Mouse (Mus musculus) hematopoietic multipotent progenitor cell, adult 10-12 weeks (in vitro differentiated cells): ENCODE measurements around the gene Gsdma2. TPM values are rescaled to one million over a fixed set of nuclear protein-coding genes. Genes with fewer than 3 reads are reported as not detected.

Experiments used
- polyA plus RNA-seq: library from polyadenylated mRNA; stranded (reverse); fragments of >175 nt; gene quantifications from 2 replicates; pipeline ENCODE4 v1.2.3, GENCODE M21; 2012; ENCODE audit warnings: low replicate concordance

Gsdma2 gene
- not detected in 2 replicates for polyA plus RNA-seq

DNA sequence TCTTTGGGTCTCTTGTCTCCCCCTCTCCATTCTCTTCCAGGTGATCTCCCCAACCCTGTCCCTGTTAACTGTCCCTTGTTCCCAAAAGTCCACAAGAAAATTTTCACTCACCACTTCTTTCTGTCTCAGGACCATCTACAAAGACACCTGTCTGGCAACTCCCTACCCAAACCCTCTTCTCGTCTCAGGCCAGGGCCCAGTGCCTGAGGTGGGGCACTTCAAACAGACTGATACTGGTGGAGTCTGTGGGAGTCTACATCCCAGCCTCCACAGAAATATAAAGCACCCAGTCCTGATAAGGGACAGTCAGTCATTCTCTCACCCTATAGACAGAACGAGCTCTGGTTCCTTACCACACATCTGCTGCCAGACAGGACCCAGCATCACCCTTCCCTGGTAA, at the start of gene Gsdma2:
Gene Gsdma2 (plus strand): TSS at position 301 of the 400 bp plus-strand sequence.

DNA sequence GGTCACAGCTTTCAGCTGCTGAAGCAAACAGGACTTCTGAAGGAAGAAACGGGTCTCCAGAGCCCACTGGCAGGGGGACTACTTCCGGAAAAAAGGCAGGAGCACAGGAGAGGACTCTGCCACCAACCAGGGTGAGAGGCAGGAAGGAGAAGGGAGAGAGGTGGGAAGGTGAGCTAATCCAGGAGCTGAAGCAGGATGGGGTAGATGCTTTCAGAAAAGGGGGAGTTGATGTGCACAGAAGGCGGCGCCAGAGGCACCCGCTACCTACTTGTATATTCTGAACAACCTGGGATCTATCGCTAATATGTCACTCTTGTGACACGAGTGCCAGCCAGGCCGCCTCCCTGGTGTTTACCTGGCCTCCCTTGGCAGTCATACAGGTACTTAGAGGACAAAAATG, 48.6 kb upstream of the Gsdma2 start, which contains the start of gene Lrrc3c:
Gene Lrrc3c (plus strand): TSS at position 301 of the 400 bp plus-strand sequence.

DNA sequence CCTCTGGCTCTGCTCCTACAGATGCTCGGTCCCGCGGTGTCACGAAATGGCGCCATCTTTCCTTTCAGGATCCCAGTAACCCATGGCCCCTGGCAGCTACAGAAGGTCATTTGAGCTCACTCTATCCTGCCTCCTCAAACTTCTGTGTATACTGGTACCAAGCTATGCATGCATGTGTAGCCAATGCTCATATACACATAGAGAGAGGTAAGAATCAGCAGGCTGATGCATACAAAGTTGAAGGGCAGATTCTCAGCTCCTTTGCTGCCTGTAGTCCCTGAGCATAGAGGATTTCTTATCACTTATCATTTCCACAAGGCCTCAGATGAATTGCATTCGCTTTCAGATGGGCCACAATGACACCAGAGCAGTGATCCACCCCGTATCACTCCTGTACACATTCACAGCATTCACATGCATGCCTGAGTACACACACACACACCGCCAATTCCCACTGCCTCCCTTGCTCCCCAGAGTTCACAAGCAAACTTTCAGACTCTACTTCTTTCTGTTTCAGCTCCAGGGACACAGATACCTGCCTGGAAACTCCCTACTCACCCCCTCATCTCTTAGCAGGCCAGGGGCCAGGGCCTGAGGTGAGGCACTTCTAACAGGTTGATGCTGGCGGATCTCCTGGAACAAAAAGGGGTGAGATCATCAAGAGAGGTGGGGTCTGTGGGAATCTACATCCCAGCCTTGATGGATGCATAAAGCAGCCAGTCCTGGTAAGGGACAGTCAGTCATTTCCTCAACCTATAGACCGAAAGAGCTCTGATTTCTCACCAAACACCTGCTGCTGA, 20.7 kb upstream of the Gsdma2 start, which contains the start of the genes Gm12355 and Gsdma3:
Gene Gm12355 (minus strand): TSS at position 51 of the 800 bp plus-strand sequence.
Gene Gsdma3 (plus strand): TSS at position 750 of the 800 bp plus-strand sequence.

DNA sequence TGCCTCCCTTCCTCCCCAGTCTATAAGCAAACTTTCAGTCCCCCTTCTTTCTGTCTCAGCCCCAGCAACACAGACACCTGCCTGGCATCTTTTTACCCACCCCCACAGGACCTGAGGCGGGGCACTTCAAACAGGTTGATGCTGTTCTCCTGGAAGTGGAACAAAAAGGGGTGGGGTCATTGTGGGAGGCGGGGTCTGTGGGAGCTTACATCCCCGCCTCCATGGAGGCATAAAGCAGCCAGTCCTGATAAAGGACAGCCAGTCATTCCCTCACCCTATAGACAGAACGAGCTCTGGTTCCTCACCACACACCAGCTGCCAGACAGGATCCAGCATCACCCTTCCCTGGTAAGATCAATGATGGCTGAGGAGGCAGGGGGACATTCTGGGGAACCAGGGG, 17.5 kb downstream of the Gsdma2 start, which contains the start of gene Gsdma:
Gene Gsdma (plus strand): TSS at position 261 of the 400 bp plus-strand sequence.

DNA sequence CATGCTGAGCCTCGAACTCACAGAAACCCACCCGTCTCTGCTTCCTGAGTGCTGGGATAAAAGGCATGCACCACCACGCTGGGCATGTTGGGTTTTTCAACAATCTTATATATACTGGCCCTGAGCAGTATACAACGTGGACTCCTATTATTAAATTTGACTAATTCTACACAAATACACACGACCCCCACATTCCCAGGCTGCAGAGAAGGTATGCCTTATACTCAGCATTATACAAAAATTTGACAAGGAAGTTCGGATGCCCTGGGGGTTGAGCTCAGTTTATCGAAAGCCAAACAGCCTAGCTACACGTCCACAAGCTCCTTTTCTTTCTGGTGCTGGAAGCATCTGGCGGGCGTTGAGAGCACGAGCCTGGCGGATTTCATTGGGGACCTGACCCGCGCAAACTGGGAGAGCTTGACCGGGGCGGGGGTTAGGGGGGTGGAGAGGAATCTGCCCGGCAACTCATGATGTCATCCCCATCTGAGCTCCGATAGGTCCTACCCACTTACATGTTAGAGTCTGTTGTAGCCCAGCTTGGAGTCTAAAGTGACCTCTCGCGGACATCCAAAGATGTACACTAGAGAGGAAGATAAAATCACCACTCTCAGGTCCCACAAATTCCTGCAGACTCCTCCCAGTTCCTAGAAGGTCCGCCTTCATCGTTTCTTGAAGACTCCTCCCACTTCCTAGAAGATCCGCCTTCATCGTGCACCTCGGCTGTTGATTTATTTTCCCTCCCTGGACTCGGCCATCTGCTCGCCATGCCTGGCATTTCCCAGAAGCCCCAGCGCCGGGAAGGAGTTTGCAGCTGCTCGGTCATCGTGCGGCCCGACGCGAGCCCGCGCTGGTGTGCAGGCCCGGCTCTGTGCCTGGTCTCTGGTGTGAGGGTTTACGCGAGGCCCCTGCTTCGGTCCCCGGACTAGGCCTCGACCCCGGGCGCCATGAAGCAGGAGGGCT, 35.5 kb downstream of the Gsdma2 start, which contains the start of gene Psmd3:
Gene Psmd3 (plus strand): TSS at position 769 of the 960 bp plus-strand sequence.

DNA sequence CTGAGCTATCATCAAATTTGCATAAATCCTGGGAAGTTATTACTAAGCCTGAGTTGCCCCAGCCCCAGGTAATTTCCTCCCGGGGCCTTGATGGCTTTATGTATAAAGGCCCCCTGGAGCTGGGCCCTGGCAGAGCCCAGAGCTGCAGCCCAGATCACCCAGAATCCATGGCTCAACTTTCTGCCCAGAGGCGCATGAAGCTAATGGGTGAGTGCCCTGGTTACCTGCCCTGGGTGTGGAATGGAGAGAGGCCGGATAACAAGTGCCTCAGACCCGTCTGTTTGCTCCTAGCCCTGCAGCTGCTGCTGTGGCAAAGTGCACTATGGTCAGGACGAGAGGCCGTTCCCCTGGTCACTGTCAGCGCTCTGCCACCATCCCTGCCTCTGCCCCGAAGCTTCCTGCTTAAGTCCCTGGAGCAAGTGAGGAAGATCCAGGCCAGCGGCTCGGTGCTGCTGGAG, 54.7 kb downstream of the Gsdma2 start, which contains the start of gene Csf3:
Gene Csf3 (plus strand): TSS at position 51 of the 458 bp plus-strand sequence.

Other genes with a start within 250 kb of the Gsdma2 start
- 15.6 and 23.8 TPM in 2 replicates for gene Pgap3, start 246.3 kb upstream of the Gsdma2 start, polyA plus RNA-seq
- 2.3 and 2.6 TPM in 2 replicates for gene Erbb2, start 234.3 kb upstream of the Gsdma2 start, polyA plus RNA-seq
- 41.8 and 65.2 TPM in 2 replicates for gene Mien1, start 207.8 kb upstream of the Gsdma2 start, polyA plus RNA-seq
- gene Grb7, start 200.4 kb upstream of the Gsdma2 start, polyA plus RNA-seq: 2.9 and 3.1 TPM in 2 replicates
- 71.3 and 78.4 TPM in 2 replicates for gene Ikzf3, start 100.7 kb upstream of the Gsdma2 start, polyA plus RNA-seq
- gene Zpbp2, start 95.7 kb upstream of the Gsdma2 start, polyA plus RNA-seq: 0.86 and 2.4 TPM in 2 replicates
- 33.4 and 47.2 TPM in 2 replicates for gene Ormdl3, start 59.4 kb upstream of the Gsdma2 start, polyA plus RNA-seq
- not detected in 2 replicates for gene Lrrc3c, start 48.5 kb upstream of the Gsdma2 start, polyA plus RNA-seq
- gene Gm12355, start 21.1 kb upstream of the Gsdma2 start, polyA plus RNA-seq: not detected in 2 replicates
- not detected in 2 replicates for gene Gsdma3, start 20.4 kb upstream of the Gsdma2 start, polyA plus RNA-seq
- 0.04 TPM in 1 of 2 replicates, not detected in the other for gene Gsdma, start 17.6 kb downstream of the Gsdma2 start, polyA plus RNA-seq
- 81.9 and 109 TPM in 2 replicates for gene Psmd3, start 35.8 kb downstream of the Gsdma2 start, polyA plus RNA-seq
- gene Csf3, start 54.5 kb downstream of the Gsdma2 start, polyA plus RNA-seq: 0.15 TPM in 1 of 2 replicates, not detected in the other
- 71.6 and 109 TPM in 2 replicates for gene Med24, start 82.7 kb downstream of the Gsdma2 start, polyA plus RNA-seq
- 14.2 and 27.2 TPM in 2 replicates for gene Thra, start 93.9 kb downstream of the Gsdma2 start, polyA plus RNA-seq
- gene Nr1d1, start 128.6 kb downstream of the Gsdma2 start, polyA plus RNA-seq: 4.5 and 4.7 TPM in 2 replicates
- gene Msl1, start 148.8 kb downstream of the Gsdma2 start, polyA plus RNA-seq: 57.1 and 163 TPM in 2 replicates
- gene Casc3, start 158.1 kb downstream of the Gsdma2 start, polyA plus RNA-seq: 42.9 and 45.2 TPM in 2 replicates
- gene Rapgefl1, start 190.0 kb downstream of the Gsdma2 start, polyA plus RNA-seq: 1.3 and 3.6 TPM in 2 replicates
- gene Wipf2, start 216.9 kb downstream of the Gsdma2 start, polyA plus RNA-seq: 50.0 and 56.4 TPM in 2 replicates